In genomic region chr3:30987396-30988318, GRCm38 (mm10) we compare ENCODE assay signal across 11 mouse cellular contexts. TPM values are rescaled to one million over a fixed set of nuclear protein-coding genes. Genes with fewer than 3 reads are reported as not detected.
DNase-seq lines count a peak whose midpoint lies in the region; ATAC-seq and TF ChIP-seq lines count a peak whose summit lies in the region.
"Had no signal": no experiment of that assay in that cellular context is flagged by ENCODE, and none has a peak within 500 bp of the region (broad histone marks: within the 10 kb centered on the region; RNA-seq: fewer than 3 reads in every experiment).

No protein-coding gene starts in this region.

- no peaks in the 10 kb centered on the region for H3K9me3 ChIP-seq in MEL (replicated peaks; ENCODE audit: insufficient read depth, low read length)
- H3K9me3 ChIP-seq: forebrain, embryonic 12.5 days; kidney, embryonic 15.5 days had no signal

- peak; percentile 85 for DNase-seq in MEL (ENCODE audit: low read depth, low spot score)
- DNase-seq in heart, adult 18-20 months: peak; percentile 67 to 78
- DNase-seq in heart, postnatal 36 days: peak; percentile 24 to 49
- no peak for DNase-seq in kidney, adult 2 months
- no peak for DNase-seq in adrenal gland, postnatal 14 days
- DNase-seq: lung, embryonic 14.5 days had no signal

- peak overlapping the region; percentile 94 for H3K27ac ChIP-seq in MEL (ENCODE audit: control insufficient read depth, low read depth, low read length)
- H3K27ac ChIP-seq in kidney, adult 2 months (ENCODE audit: insufficient read depth, low read depth, low read length): no peak overlapping the region
- H3K27ac ChIP-seq: forebrain, embryonic 12.5 days; kidney, embryonic 15.5 days had no signal

- TF ChIP-seq EP300 in MEL (IDR thresholded peaks at IDR 0.05; ENCODE audit: low read depth in 1 of 2, low read length in 2 of 2): peak; percentile 67 to 83

- H3K4me3 ChIP-seq in MEL (ENCODE audit: control insufficient read depth in 1 of 2, insufficient read depth in 1 of 2, low read depth in 2 of 2, low read length in 2 of 2): peak overlapping the region; percentile 47 to 53
- no peak overlapping the region for H3K4me3 ChIP-seq in kidney, adult 2 months (ENCODE audit: insufficient read depth, low read depth, low read length)
- H3K4me3 ChIP-seq: forebrain, embryonic 12.5 days; kidney, embryonic 15.5 days had no signal

- TF ChIP-seq RAD21 in MEL (IDR thresholded peaks at IDR 0.05; ENCODE audit: low read depth, low read length): no peak

- TF ChIP-seq CTCF in MEL (IDR thresholded peaks at IDR 0.05 in 2 of 3, conservative IDR thresholded peaks at IDR 0.05 in 1 of 3; ENCODE audit: control insufficient read depth in 1 of 3, insufficient read depth in 1 of 3, low read depth in 2 of 3, low read length in 3 of 3, poor library complexity in 1 of 3, severe bottlenecking in 1 of 3): no peak
- no peak for TF ChIP-seq CTCF in kidney, adult 2 months (conservative IDR thresholded peaks at IDR 0.05; ENCODE audit: insufficient read depth, insufficient read length, low read depth, low read length)

- intact Hi-C loops in heart, postnatal 36 days (cut with DNase I): no loop called here

- H3K79me2 ChIP-seq in MEL (ENCODE audit: control insufficient read depth, insufficient read depth, low read length, poor library complexity): no peaks in the 10 kb centered on the region

- no peaks in the 10 kb centered on the region for H3K27me3 ChIP-seq in MEL (ENCODE audit: control insufficient read depth in 1 of 2, insufficient read depth in 2 of 2, low read length in 2 of 2)
- H3K27me3 ChIP-seq in kidney, adult 2 months (replicated peaks; ENCODE audit: control insufficient read depth, insufficient read depth, low read length): no peaks in the 10 kb centered on the region
- H3K27me3 ChIP-seq: forebrain, embryonic 12.5 days; kidney, embryonic 15.5 days had no signal

- peak overlapping the region; percentile 58 for H3K9ac ChIP-seq in MEL (ENCODE audit: control insufficient read depth, low read depth, low read length, poor library complexity, severe bottlenecking)
- H3K9ac ChIP-seq: forebrain, embryonic 12.5 days; kidney, embryonic 15.5 days; lung, embryonic 14.5 days had no signal

- peaks cover 0 to 7% of the 10 kb centered on the region in 2 experiments; a peak in 2 of 4 replicates for H3K36me3 ChIP-seq in MEL (ENCODE audit: control insufficient read depth in 1 of 2, insufficient read depth in 2 of 2, low read length in 2 of 2)
- no peaks in the 10 kb centered on the region for H3K36me3 ChIP-seq in kidney, adult 2 months (ENCODE audit: control insufficient read depth, insufficient read depth, low read length)
- H3K36me3 ChIP-seq: forebrain, embryonic 12.5 days; kidney, embryonic 15.5 days had no signal

- WGBS in kidney, adult 2 months: 93% methylated on average over 9 of the region's 9 CpGs

- peak in 1 of 2 experiments; percentile 68; a peak in 2 of 4 replicates for TF ChIP-seq POLR2A in MEL (IDR thresholded peaks at IDR 0.05; ENCODE audit: control insufficient read depth in 1 of 2, insufficient read depth in 1 of 2, low read depth in 1 of 2, low read length in 2 of 2, poor library complexity in 1 of 2)
- TF ChIP-seq POLR2A in kidney, adult 2 months (IDR thresholded peaks at IDR 0.05; ENCODE audit: low read depth, low read length): no peak

- peak; percentile 97 for ATAC-seq in megakaryocyte progenitor cell, adult 5-6 weeks (replicated peaks; ENCODE audit: poor library complexity)
- ATAC-seq in megakaryocyte, adult 5-6 weeks (ENCODE audit: poor library complexity, severe bottlenecking): no peak
- ATAC-seq: activated CD4-positive, CD25-positive, alpha-beta regulatory T cell, adult 4 months had no signal

- peaks cover 6 to 9% of the 10 kb centered on the region in 2 experiments for H3K4me1 ChIP-seq in MEL (ENCODE audit: control insufficient read depth in 1 of 2, insufficient read depth in 2 of 2, low read length in 2 of 2)
- H3K4me1 ChIP-seq in kidney, adult 2 months (ENCODE audit: control insufficient read depth, insufficient read depth, low read length): no peaks in the 10 kb centered on the region
- H3K4me1 ChIP-seq: forebrain, embryonic 12.5 days had no signal

TF ChIP-seq in MEL, 35 proteins besides CTCF, POLR2A, EP300 and RAD21:
- TF ChIP-seq TCF12 (IDR thresholded peaks at IDR 0.05; ENCODE audit: low read depth, low read length): peak; percentile 77
- TF ChIP-seq MYC (IDR thresholded peaks at IDR 0.05; ENCODE audit: low read depth, low read length): 0 out of 2 replicates have a peak, but pooled peaks have one; percentile 35
- peak; percentile 45; the same call in 1 of the 2 replicates for TF ChIP-seq ELF1 (IDR thresholded peaks at IDR 0.05; ENCODE audit: low read depth, low read length)
- TF ChIP-seq UBTF (IDR thresholded peaks at IDR 0.05; ENCODE audit: borderline replicate concordance, insufficient read depth, low read depth, low read length): no peak
- peak; percentile 74; the same call in 1 of the 2 replicates for TF ChIP-seq MXI1 (IDR thresholded peaks at IDR 0.05; ENCODE audit: low read depth, low read length)
- TF ChIP-seq NRF1 (IDR thresholded peaks at IDR 0.05; ENCODE audit: insufficient read depth, low read depth, low read length, poor library complexity, severe bottlenecking): 0 out of 2 replicates have a peak, but pooled peaks have one; percentile 13
- TF ChIP-seq JUND (IDR thresholded peaks at IDR 0.05; ENCODE audit: low read depth, low read length): no peak
- TF ChIP-seq GATA1 (IDR thresholded peaks at IDR 0.05; ENCODE audit: low read depth, low read length): peak; percentile 89
- 0 out of 2 replicates have a peak, but pooled peaks have one; percentile 38 for TF ChIP-seq MAFK (IDR thresholded peaks at IDR 0.05; ENCODE audit: borderline replicate concordance, low read depth, low read length)
- TF ChIP-seq TBP (IDR thresholded peaks at IDR 0.05; ENCODE audit: low read depth, low read length): peak; percentile 51; the same call in 1 of the 2 replicates
- TF ChIP-seq ETS1 (IDR thresholded peaks at IDR 0.05; ENCODE audit: low read depth, low read length): peak; percentile 80
- no peak for TF ChIP-seq GABPA (IDR thresholded peaks at IDR 0.05; ENCODE audit: low read depth, low read length)
- TF ChIP-seq CHD1 (IDR thresholded peaks at IDR 0.05; ENCODE audit: low read depth, low read length): peak; percentile 74; the same call in 1 of the 2 replicates
- peak; percentile 59 for TF ChIP-seq NELFE (IDR thresholded peaks at IDR 0.05; ENCODE audit: low read depth, low read length)
- peak; percentile 79; the same call in 1 of the 2 replicates for TF ChIP-seq MEF2A (IDR thresholded peaks at IDR 0.05; ENCODE audit: extremely low read depth, insufficient replicate concordance, low read depth, low read length, poor library complexity, severe bottlenecking)
- TF ChIP-seq TAL1 (IDR thresholded peaks at IDR 0.05; ENCODE audit: low read length): peak; percentile 67
- TF ChIP-seq SIN3A (IDR thresholded peaks at IDR 0.05; ENCODE audit: low read length): peak; percentile 17; the same call in 1 of the 2 replicates
- peak; percentile 52 for TF ChIP-seq HCFC1 (IDR thresholded peaks at IDR 0.05; ENCODE audit: low read depth, low read length)
- TF ChIP-seq ZKSCAN1 (IDR thresholded peaks at IDR 0.05; ENCODE audit: low read depth, low read length): no peak
- no peak for TF ChIP-seq MAZ (IDR thresholded peaks at IDR 0.05; ENCODE audit: low read depth, low read length)
- no peak for TF ChIP-seq POLR2AphosphoS5 (IDR thresholded peaks at IDR 0.05; ENCODE audit: borderline replicate concordance, low read depth, low read length)
- TF ChIP-seq RCOR1 (IDR thresholded peaks at IDR 0.05; ENCODE audit: low read depth, low read length): peak; percentile 77; the same call in 1 of the 2 replicates
- peak; percentile 49 for TF ChIP-seq ZMIZ1 (IDR thresholded peaks at IDR 0.05; ENCODE audit: low read depth, low read length)
- TF ChIP-seq ZNF384 (IDR thresholded peaks at IDR 0.05; ENCODE audit: low read depth, low read length): 0 out of 2 replicates have a peak, but pooled peaks have one; percentile 13
- no peak for TF ChIP-seq USF2 (IDR thresholded peaks at IDR 0.05; ENCODE audit: borderline replicate concordance in 1 of 2, insufficient read depth in 1 of 2, low read depth in 1 of 2, low read length in 2 of 2)
- TF ChIP-seq USF1 (IDR thresholded peaks at IDR 0.05; ENCODE audit: low read depth, low read length): peak; percentile 77
- TF ChIP-seq POLR2AphosphoS2 (IDR thresholded peaks at IDR 0.05; ENCODE audit: low read length): peak; percentile 55; the same call in 1 of the 2 replicates
- TF ChIP-seq KAT2A (conservative IDR thresholded peaks at IDR 0.05; ENCODE audit: low read depth, low read length): 0 out of 2 replicates have a peak, but pooled peaks have one; percentile 41

RNA-seq across cellular contexts. Expression of gene Prkci, which starts 7.9 kb away (rescaled TPM):
- 9.0 and 9.5 TPM in 2 replicates for total RNA-seq in MEL (2012; rRNA removed)
- polyA plus RNA-seq in MEL (2012; ENCODE audit: insufficient read depth in 1 of 2, insufficient read length in 2 of 2, low read depth in 1 of 2, low replicate concordance in 2 of 2, missing spikeins in 1 of 2): 10 to 100 TPM in 1 of 2 experiments, not detected in 1; 18.3 TPM
- total RNA-seq in heart, adult 18-20 months (2021): 10 to 100 TPM; 12.6 to 13.0 TPM
- total RNA-seq in heart, postnatal 36 days (2021): 10 to 100 TPM; 12.4 to 12.5 TPM
- 20.1 TPM in 2 replicates for total RNA-seq in megakaryocyte progenitor cell, adult 5-6 weeks (2015)
- total RNA-seq in megakaryocyte progenitor cell, adult 5-6 weeks (2017): 18.9 and 19.1 TPM in 2 replicates
- 15.1 and 16.4 TPM in 2 replicates for polyA plus RNA-seq in kidney, adult 2 months (2012; rRNA removed)
- 50.4 and 53.0 TPM in 2 replicates for total RNA-seq in adrenal gland, postnatal 14 days (2021)
- total RNA-seq in megakaryocyte, adult 5-6 weeks (2015): 18.8 and 19.9 TPM in 2 replicates
- total RNA-seq in megakaryocyte, adult 5-6 weeks (2017): 12.4 and 14.7 TPM in 2 replicates

RNA-seq across cellular contexts. Expression of gene Phc3, which starts 18.4 kb away (rescaled TPM):
- 3.2 and 3.5 TPM in 2 replicates for total RNA-seq in MEL (2012; rRNA removed)
- 10 to 100 TPM in 1 of 2 experiments, not detected in 1; 11.4 TPM for polyA plus RNA-seq in MEL (2012; ENCODE audit: insufficient read depth in 1 of 2, insufficient read length in 2 of 2, low read depth in 1 of 2, low replicate concordance in 2 of 2, missing spikeins in 1 of 2)
- total RNA-seq in heart, adult 18-20 months (2021): 10 to 100 TPM; 14.2 to 16.8 TPM
- total RNA-seq in heart, postnatal 36 days (2021): 10 to 100 TPM; 15.9 to 19.1 TPM
- total RNA-seq in megakaryocyte progenitor cell, adult 5-6 weeks (2015): 24.0 and 26.8 TPM in 2 replicates
- total RNA-seq in megakaryocyte progenitor cell, adult 5-6 weeks (2017): 10.4 and 13.7 TPM in 2 replicates
- 23.9 and 27.7 TPM in 2 replicates for polyA plus RNA-seq in kidney, adult 2 months (2012; rRNA removed)
- 27.8 and 31.4 TPM in 2 replicates for total RNA-seq in adrenal gland, postnatal 14 days (2021)
- 31.0 and 31.1 TPM in 2 replicates for total RNA-seq in megakaryocyte, adult 5-6 weeks (2015)
- total RNA-seq in megakaryocyte, adult 5-6 weeks (2017): 17.3 and 20.4 TPM in 2 replicates

Comparison
In these comparisons a context has a peak if more than half of its experiments do, and no peak if none do; other contexts are left out.
1. DNase-seq: peak in MEL (single experiment), heart, adult 18-20 months (2 of 2) and heart, postnatal 36 days (2 of 2); none in kidney, adult 2 months (single experiment) and adrenal gland, postnatal 14 days (single experiment).